Mouse (Mus musculus) cerebellum, postnatal 25 days (tissue): ENCODE data around the gene Hexim1.
A peak's percentile ranks its signal among the peaks of the same experiment; 100 is the strongest.

Experiments used
- DNase-seq, 2 experiments: peaks; one replicate each; pipeline ENCODE4 v3.0.0; 2021; ENCODE audit warnings: mixed read lengths in 2 of 2

Hexim1 gene

DNA sequence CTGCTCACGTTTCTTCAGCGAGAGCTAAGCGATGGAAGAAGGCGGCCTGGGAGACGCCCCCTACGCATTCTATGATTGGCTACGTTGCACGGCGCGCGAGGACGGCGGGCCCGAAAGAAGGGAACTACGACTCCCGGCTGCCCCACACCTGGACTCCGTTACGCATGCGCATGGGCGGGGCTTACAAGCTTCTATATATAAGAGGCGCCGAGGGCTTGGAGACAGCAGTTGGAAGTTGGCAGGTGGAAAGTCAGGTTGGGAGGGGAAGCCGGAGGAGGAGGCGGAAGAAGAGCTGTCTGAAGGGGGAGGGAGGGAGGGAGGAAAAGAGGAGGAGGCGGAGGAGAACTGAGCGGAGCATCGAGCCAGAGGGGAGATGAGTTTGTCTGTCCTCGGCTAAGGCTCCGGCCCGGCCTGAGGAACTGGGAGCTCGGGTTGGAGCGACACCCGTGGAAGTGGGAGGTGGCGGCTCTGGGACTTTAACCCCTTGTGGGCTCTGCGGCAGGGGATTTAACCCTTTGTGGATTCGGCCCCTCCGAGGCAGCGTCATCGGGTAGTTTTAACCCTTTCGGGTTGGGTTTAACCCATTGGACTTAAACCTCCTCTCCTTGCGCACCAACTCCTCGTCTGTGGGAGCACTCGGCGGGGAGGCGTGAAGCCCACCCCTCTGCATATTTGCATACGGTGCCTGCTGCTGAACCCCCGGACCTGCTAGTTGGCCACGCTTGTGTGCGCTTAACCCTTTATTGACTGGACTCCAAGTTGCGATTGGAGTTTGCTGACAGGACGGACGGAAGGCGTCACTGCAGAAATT, at the start of gene Hexim1:
TSS of gene Hexim1 (plus strand) at position 224 of the 811 bp plus-strand sequence.
- DNase-seq, result peak; percentile 99 to 100

DNA sequence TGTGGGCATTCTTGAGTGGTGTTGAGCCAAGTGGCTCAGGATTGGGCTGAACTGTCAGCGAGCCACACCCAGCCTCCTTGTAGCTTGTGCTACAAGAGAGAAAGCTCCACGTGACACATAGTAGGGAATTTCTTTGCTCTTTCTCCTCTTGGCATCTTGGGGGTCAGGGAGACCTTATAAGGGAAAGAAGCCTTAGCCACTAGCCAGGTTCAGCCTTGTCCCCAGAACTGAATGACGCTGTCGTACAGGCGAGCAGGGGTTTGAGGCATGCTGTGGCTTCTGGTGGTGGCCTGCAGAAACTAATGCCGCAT, 49.0 kb upstream of the Hexim1 start:
- DNase-seq, result no peak

DNA sequence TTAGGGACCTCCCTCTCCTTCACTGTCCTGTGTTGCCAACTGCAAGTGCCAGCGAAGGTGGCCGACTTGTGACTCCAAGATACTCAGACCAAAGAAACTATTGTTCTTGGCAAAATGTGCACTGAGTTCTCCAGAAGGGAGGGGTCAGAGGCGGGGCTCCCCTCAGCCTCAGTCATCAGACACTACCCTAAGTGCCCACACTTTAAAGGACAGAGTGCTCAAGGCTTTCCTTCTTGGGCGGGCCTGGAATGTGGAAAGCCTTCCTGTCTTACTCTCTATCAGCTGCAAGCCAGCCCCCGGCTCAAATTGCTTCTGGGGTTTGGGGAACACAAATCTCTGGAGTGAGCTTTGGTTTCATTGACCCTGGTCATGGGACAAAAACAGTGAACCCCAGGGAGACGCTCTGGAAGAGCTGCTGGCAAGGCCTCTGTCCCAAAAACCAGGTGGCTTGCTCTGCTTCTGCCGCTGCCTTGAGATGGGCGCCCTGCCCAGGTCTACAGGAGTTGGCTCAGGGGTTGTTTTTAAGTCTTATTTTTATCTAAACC, 48.5 kb upstream of the Hexim1 start:
- peak; percentile 45 to 55 for DNase-seq

DNA sequence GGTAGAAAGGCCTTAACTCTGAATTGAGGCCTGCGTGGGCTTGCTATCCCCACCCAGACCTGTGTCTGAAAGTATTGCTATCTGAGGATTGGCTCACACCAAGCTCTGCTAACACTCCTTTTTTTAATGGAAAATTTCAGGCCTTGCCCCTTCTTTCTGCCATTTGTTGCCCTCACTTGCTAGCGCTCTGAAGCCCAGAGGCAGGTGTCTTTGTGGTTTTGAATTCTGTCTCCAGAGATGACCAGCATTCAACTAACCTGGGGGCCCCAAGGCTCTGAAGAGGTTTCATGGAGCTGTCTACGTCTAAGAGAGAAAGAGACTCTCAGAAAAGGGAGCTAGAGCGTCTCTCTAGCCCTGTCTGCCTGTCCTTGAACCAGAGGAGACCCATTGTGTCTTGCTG, 47.8 kb upstream of the Hexim1 start:
- DNase-seq, result no peak

DNA sequence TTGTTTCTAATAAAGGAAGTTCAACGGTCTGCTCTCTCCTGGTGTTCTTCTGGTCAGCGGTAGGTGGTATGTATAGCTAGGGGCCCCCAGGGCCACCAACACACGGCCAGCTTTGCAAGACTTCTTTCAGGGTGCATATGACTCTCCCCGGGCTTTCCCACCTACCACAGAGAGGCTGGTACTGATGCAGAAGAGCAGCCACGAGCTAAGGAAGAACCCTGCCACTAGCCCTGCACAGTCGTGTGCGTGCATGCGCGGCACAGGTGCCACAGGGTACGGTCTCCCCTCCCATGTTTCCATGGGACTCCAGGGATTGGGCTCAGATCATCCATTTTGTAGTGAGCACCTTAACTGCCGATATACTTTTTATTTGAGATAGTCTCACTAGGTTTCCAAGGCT, 47.1 kb upstream of the Hexim1 start:
- DNase-seq, result no peak

DNA sequence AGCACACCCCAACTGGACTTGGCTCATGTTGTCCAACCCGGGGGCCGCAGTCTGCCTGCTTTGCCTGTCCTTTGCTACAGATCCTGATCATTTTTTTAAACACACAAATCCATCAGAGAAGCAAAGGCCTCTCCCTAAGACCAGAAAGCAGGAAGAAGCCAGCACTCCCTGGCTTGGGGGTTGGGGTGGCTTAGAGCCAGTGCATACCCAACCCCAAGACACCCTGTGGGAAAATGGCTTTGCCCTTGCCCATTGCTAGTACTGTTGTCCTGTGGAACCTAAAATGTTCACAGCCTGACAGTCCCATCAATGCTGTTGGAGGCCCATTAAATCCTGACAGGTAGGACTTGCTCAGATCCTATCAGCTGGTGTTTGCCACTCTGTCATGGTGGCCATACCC, 46.3 kb upstream of the Hexim1 start:
- DNase-seq, result no peak

DNA sequence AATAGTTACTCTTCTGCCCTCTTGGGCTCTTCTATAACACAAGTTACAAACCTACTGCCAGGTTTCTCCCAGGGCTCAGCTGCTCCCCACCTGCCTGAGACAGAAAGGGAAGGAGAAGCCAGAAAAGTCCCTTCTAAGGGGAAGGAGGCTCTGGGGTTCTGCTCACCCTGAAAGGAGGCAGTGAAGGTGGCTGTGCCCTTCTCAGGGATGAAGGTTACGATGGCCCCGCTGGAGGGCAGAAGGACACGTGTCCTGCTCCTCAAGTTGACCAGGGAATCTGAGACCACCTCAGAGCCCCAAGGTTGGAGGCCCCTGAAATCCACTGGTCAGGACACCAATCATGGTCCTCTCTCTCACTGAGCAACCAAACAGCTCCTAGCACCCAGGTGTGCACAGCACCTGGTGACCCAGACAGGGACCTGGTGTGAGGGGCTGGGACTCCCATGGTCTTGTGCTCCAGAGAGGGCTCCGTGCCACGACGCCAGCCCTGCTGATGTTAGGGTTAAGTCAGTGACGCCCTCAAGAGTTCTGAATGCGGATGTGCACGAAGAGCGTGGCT, 45.6 kb upstream of the Hexim1 start:
- no peak for DNase-seq

DNA sequence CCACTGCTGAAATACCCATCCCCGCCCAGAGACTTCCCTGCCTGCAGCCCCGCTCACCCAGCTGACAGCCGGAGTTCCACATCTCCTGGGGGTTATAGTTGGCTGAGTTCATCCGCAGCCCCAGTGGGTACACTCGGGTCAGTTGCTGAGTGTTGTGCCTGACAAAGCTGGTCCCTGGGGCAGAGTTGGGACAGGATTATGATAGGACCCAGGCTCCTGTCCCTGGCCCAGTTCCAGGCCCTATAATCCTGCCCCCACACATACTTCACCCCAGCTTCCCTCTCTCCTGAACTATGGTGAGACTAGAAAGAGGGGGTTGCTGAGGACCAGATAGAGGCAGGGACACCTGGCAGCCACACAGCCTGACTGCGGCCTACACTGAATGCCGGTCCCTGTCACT, 42.4 kb upstream of the Hexim1 start:
- DNase-seq, result no peak

DNA sequence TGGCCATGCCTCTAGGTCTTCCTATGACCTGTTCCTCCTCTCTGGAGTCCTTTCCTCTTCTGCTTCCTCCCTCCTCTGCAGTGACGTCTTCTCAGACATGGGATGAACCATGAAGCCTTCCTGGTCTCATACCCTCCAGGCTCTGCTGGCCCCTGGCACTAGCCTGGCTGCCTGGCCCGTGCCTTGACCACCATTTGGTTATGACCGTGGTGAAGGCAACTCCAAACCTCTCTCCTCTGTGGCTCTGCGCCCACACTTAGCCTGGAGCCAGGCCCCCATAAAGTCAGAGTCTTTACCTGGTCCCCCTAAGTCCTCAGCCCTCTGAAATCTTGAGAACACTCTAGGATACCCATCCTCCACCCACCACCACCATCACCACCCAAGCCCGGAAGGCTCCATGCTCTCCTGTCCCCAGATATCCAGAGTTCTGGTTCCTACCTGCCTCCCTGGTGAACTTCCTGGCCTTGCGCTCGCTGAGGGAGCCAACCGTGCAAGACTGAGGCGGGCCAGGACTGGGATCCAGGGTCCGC, 41.8 kb upstream of the Hexim1 start:
- DNase-seq, result no peak

DNA sequence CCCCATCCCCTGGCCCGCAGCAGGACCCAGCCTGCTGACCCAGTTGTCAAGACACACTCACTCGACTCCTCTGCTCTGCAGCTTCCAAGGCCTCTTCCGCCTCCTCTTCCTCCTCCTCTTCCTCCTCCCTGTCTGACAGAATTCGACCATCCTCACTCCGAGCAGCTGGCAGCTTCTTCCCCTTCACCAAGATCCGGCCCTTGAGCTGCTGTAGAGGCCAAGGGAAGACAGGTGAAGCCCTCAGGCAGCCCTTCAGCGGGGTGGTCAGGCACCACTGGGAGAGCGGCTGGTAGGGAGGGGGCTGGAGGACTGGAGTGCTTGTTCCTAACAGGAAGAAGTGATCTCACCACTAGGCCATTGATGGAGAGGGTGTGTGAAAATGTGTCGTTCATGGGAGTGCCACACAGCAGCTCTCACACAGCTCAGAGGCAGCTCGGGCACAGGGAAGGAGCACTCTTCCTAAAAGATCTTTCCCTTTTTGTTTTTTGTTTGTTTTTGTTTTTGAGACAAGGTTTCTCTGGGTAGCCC, 41.2 kb upstream of the Hexim1 start:
- DNase-seq, result no peak

DNA sequence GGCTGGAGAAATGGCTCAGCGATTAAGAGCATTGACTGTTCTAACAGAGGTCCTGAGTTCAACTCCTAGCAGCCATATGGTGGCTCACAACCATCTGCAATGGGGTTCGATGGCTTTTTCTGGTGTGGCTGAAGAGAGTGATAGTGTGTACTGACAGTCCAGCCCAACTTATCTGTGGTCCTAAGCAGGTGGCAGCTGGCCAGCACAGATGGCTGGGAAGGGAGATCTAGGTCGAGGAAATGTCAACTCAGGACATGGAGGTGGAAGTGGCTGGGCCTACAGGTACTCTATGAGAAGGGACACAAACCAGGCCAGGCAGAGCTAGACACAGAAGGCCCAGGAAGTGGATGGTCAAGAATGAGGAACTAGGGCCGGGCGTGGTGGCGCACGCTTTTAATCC, 40.0 kb upstream of the Hexim1 start:
- peak; percentile 53 to 79 for DNase-seq

DNA sequence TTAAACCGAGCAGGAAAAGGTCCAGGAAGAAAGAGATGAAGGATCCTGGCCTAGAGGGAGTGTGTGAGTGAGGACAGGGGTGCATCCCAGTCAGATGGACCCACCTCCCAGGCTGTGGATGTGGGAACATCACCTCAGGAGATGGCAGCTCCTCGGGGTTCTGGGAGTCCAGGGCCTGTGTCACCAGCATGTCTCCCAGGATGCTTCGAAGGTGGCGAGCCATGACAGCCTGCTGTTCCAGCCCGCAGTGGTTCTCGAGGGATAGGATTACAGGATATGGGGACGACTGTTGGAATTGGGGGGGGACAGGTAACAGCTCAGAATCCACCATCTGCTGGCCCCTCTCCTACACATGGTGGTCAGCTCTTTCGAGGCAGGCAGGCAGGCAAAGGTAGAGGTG, 39.5 kb upstream of the Hexim1 start:
- DNase-seq, result no peak

DNA sequence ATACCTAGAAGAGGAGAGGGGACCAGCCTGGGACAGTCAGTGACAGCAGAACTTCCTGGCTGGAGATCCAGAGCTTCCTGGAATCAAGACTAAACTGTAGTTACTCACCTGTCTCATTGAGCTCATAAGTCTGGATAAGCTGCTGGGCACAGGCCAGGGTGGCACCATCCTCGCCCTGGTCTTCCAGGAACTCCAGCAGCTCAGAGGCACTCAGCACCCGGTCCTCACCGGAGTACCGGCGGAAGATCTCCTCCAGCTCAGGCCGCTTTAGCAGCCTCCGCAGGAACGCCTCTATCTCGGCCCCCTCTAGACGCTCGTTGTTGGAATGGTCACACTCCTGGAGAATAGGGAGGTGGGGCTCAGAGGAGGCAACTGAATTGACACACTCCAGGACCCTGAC, 37.9 kb upstream of the Hexim1 start:
- no peak for DNase-seq

DNA sequence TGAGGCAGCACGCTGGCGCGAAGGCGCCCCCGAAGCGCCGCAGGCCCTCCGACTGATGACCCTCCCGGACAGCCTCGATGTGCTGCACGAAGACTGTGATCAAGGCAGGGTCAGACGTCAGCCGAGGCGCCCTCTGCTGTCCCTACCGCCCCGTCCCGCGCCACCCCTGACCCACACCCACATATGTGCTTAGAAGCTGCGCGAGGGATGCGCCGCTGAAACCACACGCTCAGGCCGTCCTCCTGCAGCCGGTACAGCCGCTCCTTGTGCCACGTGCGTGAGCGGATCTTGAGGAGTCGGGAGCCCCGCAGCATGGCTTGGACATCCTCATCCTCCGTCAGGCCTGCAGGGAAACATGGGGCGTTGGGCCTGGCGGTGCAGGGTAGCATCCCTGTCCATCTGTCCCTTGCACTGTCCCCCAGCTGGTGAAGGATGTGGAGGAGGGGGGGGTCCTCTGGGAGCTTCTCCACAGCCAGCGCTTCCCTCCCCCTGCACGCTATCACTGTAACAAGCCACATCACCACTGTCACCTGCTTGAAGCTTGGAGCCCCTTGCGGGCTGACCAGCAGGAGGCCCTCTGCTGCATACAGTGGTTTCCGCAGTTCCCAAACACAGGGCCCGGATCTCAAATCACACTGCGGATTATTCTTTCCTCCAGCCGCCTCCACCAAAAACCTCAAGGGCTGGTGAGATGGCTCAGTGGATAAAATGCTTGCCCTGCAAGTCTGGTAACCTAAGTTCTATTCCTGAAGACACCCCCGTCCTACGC, 35.5 kb upstream of the Hexim1 start:
- peak in 1 of 2 experiments; percentile 40 for DNase-seq

DNA sequence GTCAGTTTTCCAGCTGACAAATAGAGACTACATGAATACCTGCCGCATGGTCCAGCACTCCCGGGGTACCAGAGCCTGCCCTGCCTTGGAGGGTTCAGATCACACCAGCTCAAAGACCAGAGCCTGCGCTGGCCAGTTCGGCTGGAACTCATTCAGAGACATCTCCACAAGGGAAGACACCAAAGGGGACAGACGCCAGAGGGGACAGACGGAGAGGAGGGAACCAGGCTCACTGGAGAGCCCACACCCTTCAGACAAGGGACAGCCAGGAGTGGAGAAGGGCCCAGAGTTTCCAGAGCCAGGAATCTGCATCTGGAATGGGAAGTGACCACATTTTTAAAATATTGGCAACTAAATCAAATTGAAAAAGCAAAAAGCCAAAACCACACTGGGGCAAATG, 34.4 kb upstream of the Hexim1 start:
- no peak for DNase-seq

DNA sequence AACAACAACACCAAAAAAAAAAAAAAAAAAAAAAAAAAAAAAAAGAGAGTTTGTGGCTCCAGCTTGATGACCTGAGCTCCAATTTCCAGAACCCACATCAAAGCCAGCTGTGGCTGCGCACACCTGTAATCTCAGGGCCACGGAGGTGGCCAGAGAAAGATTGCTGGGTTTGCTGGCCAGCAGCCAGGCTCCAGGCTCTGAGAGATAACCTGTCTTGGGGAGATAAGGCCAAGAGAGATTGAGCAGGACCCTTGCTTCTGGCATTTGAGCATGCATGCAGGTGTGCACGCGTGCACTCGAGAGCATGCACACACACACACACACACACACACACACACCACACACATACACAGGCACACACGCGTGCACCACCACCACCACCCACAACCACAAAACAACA, 22.7 kb upstream of the Hexim1 start:
- no peak for DNase-seq

DNA sequence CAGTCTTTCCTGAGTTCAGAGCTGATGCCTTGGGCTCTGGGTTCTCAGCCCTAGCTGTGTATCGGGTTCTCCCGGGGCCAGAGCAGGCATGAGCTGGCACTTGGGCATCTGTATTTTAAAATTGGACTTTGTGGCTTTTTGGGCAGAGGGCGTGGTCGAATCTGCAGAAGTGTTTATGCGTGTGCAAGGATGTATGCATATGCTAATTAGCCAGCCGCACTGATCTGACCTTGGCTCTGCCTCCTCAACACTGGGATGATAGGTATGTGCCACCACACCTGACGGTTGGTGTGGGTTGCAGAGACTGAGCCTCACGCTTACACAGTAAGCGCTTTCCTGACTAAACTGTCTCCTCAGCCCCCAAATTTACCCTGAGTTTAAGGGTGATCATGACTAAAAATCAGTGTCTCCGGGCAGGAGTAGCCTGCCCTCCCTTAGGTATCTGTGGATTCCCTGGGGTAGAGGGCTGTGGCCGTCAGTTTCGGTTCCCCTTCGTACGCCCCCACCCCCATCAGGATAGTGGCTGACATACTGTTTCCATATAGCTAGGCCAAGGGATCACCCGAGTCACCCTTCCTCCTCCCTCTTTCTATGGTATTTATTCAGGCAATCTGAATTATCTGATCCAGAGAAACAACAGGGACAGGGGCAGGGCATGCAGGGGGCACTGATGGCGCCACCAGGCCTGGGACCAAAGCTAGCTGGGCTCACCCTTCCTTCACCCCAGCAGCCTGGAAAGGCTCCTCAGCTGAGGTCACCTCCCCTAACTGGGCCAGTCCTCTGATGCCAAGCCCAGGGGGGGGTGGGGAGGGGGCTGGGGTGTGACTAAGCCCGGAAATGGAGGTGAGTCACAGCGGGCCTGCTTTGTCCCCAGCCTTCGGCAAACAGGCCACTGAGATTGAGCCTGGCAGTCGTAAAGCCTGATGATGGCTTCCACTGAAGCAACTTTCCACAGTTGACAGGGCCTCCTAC, 21.9 kb upstream of the Hexim1 start:
- DNase-seq, result no peak

DNA sequence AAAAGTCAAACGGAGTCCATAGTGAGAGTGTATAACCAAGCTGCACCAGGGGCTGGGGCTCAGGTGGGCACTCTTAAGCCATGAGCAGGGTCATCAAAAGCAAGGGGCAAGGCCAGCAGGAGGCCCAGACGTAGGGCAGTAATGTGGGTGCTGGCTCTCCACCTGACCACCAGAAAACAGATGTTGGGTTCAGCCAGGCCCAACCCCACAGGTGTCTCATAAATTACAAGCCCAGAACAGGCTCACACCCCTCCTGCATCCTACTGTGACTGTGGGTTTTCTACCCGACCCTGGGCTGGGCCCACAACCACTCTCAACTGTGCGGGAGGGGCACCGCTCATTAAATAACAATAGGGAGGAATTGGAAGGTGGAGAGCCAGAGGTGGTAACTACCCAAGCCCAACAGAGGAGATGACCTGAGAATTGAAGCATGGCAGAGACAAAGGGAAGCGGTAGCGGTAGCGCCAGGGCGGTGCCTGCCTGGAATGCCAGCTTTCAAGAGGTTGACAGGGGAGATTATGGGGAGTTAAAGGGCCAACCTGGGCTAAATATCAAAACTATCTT, 20.8 kb upstream of the Hexim1 start:
- DNase-seq, result no peak

DNA sequence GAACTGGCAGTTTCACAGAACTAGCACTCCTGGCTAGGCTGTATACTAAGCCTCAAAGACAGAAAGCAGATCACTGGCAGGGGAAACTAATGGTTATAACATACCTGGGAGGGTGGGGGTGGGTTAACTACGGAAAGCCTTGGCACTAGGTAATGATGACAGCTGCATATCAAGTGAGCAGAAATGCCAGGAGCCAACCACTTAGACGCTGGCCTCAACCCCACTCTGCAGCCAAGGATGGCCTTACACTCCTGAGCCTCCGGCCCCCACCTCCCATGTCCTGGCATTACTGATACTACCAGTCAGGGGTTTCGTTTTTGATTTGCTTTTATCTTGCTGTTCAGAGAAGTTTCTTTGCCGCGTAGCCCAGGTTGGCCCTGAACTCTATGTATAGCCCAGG, 20.2 kb upstream of the Hexim1 start:
- DNase-seq, result no peak

DNA sequence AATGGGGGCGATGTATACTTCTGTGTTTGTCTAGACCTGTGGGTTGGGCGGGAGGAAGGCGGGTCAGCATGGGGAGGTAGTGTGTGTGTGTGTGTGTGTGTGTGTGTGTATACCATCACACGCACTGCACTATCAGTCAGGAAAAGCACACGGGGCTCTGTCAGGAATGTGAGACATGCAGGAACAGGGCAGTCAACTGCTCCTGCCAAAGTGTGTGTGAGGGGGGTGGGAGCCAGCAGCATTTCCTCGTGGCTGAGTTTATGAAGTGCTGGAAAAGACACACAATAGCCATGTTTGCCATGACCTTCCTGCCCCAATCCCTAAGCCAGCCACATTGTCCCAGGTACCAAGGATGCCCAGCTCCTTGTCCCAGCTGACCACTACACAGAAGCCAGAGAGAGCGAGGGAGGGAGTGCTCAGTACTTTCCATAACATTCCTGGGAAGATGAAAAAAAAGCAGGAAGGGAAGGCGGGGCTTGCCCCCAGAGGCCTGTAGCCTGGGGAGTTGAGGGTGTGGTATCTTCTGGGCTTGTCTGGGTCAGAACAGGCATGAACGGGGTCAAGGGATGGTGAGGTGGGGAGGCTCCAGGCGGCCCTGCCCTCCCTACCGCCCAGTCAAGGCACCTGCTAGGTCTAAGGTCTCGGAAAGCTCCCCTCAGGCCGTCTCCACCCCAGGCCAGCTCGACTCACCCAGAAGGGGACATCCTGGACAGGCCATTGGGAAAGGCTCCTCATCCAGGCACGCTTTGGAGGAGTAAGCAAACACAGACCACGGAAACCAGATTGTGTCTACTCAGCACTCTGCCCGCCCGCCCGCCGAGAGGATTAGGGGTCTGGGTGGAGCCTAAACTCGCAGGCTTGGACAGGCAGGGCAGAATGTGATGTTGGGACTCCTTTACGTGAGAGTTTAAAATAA, 18.8 kb upstream of the Hexim1 start:
- no peak for DNase-seq
